Mouse (Mus musculus): ENCODE measurements around the gene Lgals9. TPM values are rescaled to one million over a fixed set of nuclear protein-coding genes. Genes with fewer than 3 reads are reported as not detected.

Gene Lgals9
- 8.8 and 12.9 TPM in 2 replicates for polyA plus RNA-seq (2014; fragmentation: Nextera tagmentation; extraction: Ambion mirVana)

GRCm38 (mm10) chr11:78984483-78985177, at the start of gene Lgals9:
Gene Lgals9, minus strand, starts transcription at chr11:78984946.
- no peak for ATAC-seq (ENCODE audit: low read depth)
- WGBS = 68% methylated on average over 10 of the region's 10 CpGs
- no peak within 1 kb of the TSS for H3K4me2 ChIP-seq (ENCODE audit: low read depth, low read length)
- H3K4me3 ChIP-seq (ENCODE audit: low read depth, low read length) = no peak within 1 kb of the TSS
- H3K4me1 ChIP-seq (ENCODE audit: control insufficient read depth, insufficient read depth, low read length) = no peaks in the 10 kb centered on the region
- no peaks in the 10 kb centered on the region for H3K9me3 ChIP-seq (ENCODE audit: control insufficient read depth, low read length)
- no peak within 1 kb of the TSS for H3K27ac ChIP-seq (ENCODE audit: low read depth, low read length)
- no peaks in the 10 kb centered on the region for H3K27me3 ChIP-seq (ENCODE audit: control insufficient read depth, insufficient read depth, low read length)
- no peak within 1 kb of the TSS; the same call in 1 of the 2 replicates for H3K9ac ChIP-seq (replicated peaks; ENCODE audit: low read depth, low read length)
- H3K36me3 ChIP-seq (ENCODE audit: control insufficient read depth, insufficient read depth, low read length) = no peaks in the 10 kb centered on the region

GRCm38 (mm10) chr11:79033636-79034035, 48.9 kb upstream of the Lgals9 start:
- H3K4me2 ChIP-seq (ENCODE audit: low read depth, low read length) = no peak overlapping the region
- H3K4me3 ChIP-seq (ENCODE audit: low read depth, low read length) = no peak overlapping the region
- H3K4me1 ChIP-seq (ENCODE audit: control insufficient read depth, insufficient read depth, low read length) = 0 out of 2 replicates have a peak, but pooled peaks cover 3% of the 10 kb centered on the region
- 91% methylated on average over 11 of the region's 11 CpGs for WGBS
- H3K9me3 ChIP-seq (ENCODE audit: control insufficient read depth, low read length) = no peaks in the 10 kb centered on the region
- no peaks in the 10 kb centered on the region for H3K27me3 ChIP-seq (ENCODE audit: control insufficient read depth, insufficient read depth, low read length)
- H3K9ac ChIP-seq (replicated peaks; ENCODE audit: low read depth, low read length) = no peak overlapping the region
- no peaks in the 10 kb centered on the region for H3K36me3 ChIP-seq (ENCODE audit: control insufficient read depth, insufficient read depth, low read length)
- ATAC-seq (ENCODE audit: low read depth) = no peak
- H3K27ac ChIP-seq (ENCODE audit: low read depth, low read length) = no peak overlapping the region

- WGBS = 88% methylated on average over 12 of the region's 12 CpGs
- no peaks in the 10 kb centered on the region for H3K9me3 ChIP-seq (ENCODE audit: control insufficient read depth, low read length)
- no peak overlapping the region for H3K4me2 ChIP-seq (ENCODE audit: low read depth, low read length)
- H3K4me1 ChIP-seq (ENCODE audit: control insufficient read depth, insufficient read depth, low read length) = 0 out of 2 replicates have a peak, but pooled peaks cover 3% of the 10 kb centered on the region
- H3K4me3 ChIP-seq (ENCODE audit: low read depth, low read length) = no peak overlapping the region
- no peaks in the 10 kb centered on the region for H3K36me3 ChIP-seq (ENCODE audit: control insufficient read depth, insufficient read depth, low read length)
- no peak for ATAC-seq (ENCODE audit: low read depth)
- no peak overlapping the region for H3K27ac ChIP-seq (ENCODE audit: low read depth, low read length)
- H3K27me3 ChIP-seq (ENCODE audit: control insufficient read depth, insufficient read depth, low read length) = no peaks in the 10 kb centered on the region
- no peak overlapping the region for H3K9ac ChIP-seq (replicated peaks; ENCODE audit: low read depth, low read length)
Observed at GRCm38 (mm10) chr11:79033021-79033420, 48.3 kb upstream of the Lgals9 start.

GRCm38 (mm10) chr11:79031452-79031746, 46.7 kb upstream of the Lgals9 start:
- Histone ChIP-seq H3K27me3 (ENCODE audit: control insufficient read depth, insufficient read depth, low read length) (no peaks in the 10 kb centered on the region), H3K9me3 (ENCODE audit: control insufficient read depth, low read length) (no peaks in the 10 kb centered on the region), H3K4me1 (ENCODE audit: control insufficient read depth, insufficient read depth, low read length) (0 out of 2 replicates have a peak, but pooled peaks cover 3% of the 10 kb centered on the region), H3K9ac (replicated peaks; ENCODE audit: low read depth, low read length) (no peak overlapping the region), H3K36me3 (ENCODE audit: control insufficient read depth, insufficient read depth, low read length) (peaks cover 8% of the 10 kb centered on the region; the same call in 1 of the 2 replicates), H3K4me3 (ENCODE audit: low read depth, low read length) (no peak overlapping the region), H3K27ac (ENCODE audit: low read depth, low read length) (no peak overlapping the region), H3K4me2 (ENCODE audit: low read depth, low read length) (no peak overlapping the region)
- 76% methylated on average over 5 of the region's 5 CpGs for WGBS
- no peak for ATAC-seq (ENCODE audit: low read depth)

GRCm38 (mm10) chr11:79030570-79031451, 46.1 kb upstream of the Lgals9 start:
- Histone ChIP-seq H3K27me3 (ENCODE audit: control insufficient read depth, insufficient read depth, low read length) (no peaks in the 10 kb centered on the region), H3K4me3 (ENCODE audit: low read depth, low read length) (no peak overlapping the region), H3K4me1 (ENCODE audit: control insufficient read depth, insufficient read depth, low read length) (0 out of 2 replicates have a peak, but pooled peaks cover 3% of the 10 kb centered on the region), H3K9ac (replicated peaks; ENCODE audit: low read depth, low read length) (no peak overlapping the region), H3K9me3 (ENCODE audit: control insufficient read depth, low read length) (no peaks in the 10 kb centered on the region), H3K27ac (ENCODE audit: low read depth, low read length) (no peak overlapping the region), H3K4me2 (ENCODE audit: low read depth, low read length) (no peak overlapping the region), H3K36me3 (ENCODE audit: control insufficient read depth, insufficient read depth, low read length) (peaks cover 8% of the 10 kb centered on the region; the same call in 1 of the 2 replicates)
- WGBS = 60% methylated on average over 19 of the region's 19 CpGs
- no peak for ATAC-seq (ENCODE audit: low read depth)

GRCm38 (mm10) chr11:79023751-79024150, 39.0 kb upstream of the Lgals9 start:
- no peaks in the 10 kb centered on the region for H3K4me1 ChIP-seq (ENCODE audit: control insufficient read depth, insufficient read depth, low read length)
- WGBS = 74% methylated on average over 6 of the region's 6 CpGs
- no peak overlapping the region for H3K4me3 ChIP-seq (ENCODE audit: low read depth, low read length)
- no peak overlapping the region for H3K4me2 ChIP-seq (ENCODE audit: low read depth, low read length)
- no peak overlapping the region for H3K27ac ChIP-seq (ENCODE audit: low read depth, low read length)
- H3K9ac ChIP-seq (replicated peaks; ENCODE audit: low read depth, low read length) = no peak overlapping the region
- H3K36me3 ChIP-seq (ENCODE audit: control insufficient read depth, insufficient read depth, low read length) = peaks cover 20% of the 10 kb centered on the region
- H3K9me3 ChIP-seq (ENCODE audit: control insufficient read depth, low read length) = no peaks in the 10 kb centered on the region
- H3K27me3 ChIP-seq (ENCODE audit: control insufficient read depth, insufficient read depth, low read length) = no peaks in the 10 kb centered on the region
- no peak for ATAC-seq (ENCODE audit: low read depth)

- no peaks in the 10 kb centered on the region for H3K9me3 ChIP-seq (ENCODE audit: control insufficient read depth, low read length)
- H3K27ac ChIP-seq (ENCODE audit: low read depth, low read length) = no peak overlapping the region
- no peak overlapping the region for H3K9ac ChIP-seq (replicated peaks; ENCODE audit: low read depth, low read length)
- peaks cover 20% of the 10 kb centered on the region for H3K36me3 ChIP-seq (ENCODE audit: control insufficient read depth, insufficient read depth, low read length)
- H3K4me1 ChIP-seq (ENCODE audit: control insufficient read depth, insufficient read depth, low read length) = no peaks in the 10 kb centered on the region
- H3K4me3 ChIP-seq (ENCODE audit: low read depth, low read length) = no peak overlapping the region
- ATAC-seq (ENCODE audit: low read depth) = no peak
- H3K27me3 ChIP-seq (ENCODE audit: control insufficient read depth, insufficient read depth, low read length) = no peaks in the 10 kb centered on the region
- H3K4me2 ChIP-seq (ENCODE audit: low read depth, low read length) = no peak overlapping the region
- WGBS = 45% methylated on average over 7 of the region's 7 CpGs
Observed at GRCm38 (mm10) chr11:79023342-79023741, 38.6 kb upstream of the Lgals9 start.

- no peak overlapping the region for H3K4me2 ChIP-seq (ENCODE audit: low read depth, low read length)
- WGBS = 83% methylated on average over 4 of the region's 4 CpGs
- H3K9ac ChIP-seq (replicated peaks; ENCODE audit: low read depth, low read length) = no peak overlapping the region
- H3K27ac ChIP-seq (ENCODE audit: low read depth, low read length) = no peak overlapping the region
- no peaks in the 10 kb centered on the region for H3K27me3 ChIP-seq (ENCODE audit: control insufficient read depth, insufficient read depth, low read length)
- H3K4me1 ChIP-seq (ENCODE audit: control insufficient read depth, insufficient read depth, low read length) = no peaks in the 10 kb centered on the region
- H3K9me3 ChIP-seq (ENCODE audit: control insufficient read depth, low read length) = no peaks in the 10 kb centered on the region
- H3K4me3 ChIP-seq (ENCODE audit: low read depth, low read length) = no peak overlapping the region
- ATAC-seq (ENCODE audit: low read depth) = no peak
- H3K36me3 ChIP-seq (ENCODE audit: control insufficient read depth, insufficient read depth, low read length) = peaks cover 20% of the 10 kb centered on the region
Observed at GRCm38 (mm10) chr11:79022836-79023235, 38.1 kb upstream of the Lgals9 start.

- Histone ChIP-seq H3K9me3 (ENCODE audit: control insufficient read depth, low read length) (no peaks in the 10 kb centered on the region), H3K27me3 (ENCODE audit: control insufficient read depth, insufficient read depth, low read length) (no peaks in the 10 kb centered on the region), H3K4me3 (ENCODE audit: low read depth, low read length) (no peak overlapping the region), H3K27ac (ENCODE audit: low read depth, low read length) (no peak overlapping the region), H3K4me2 (ENCODE audit: low read depth, low read length) (no peak overlapping the region), H3K36me3 (ENCODE audit: control insufficient read depth, insufficient read depth, low read length) (peaks cover 16% of the 10 kb centered on the region; the same call in 1 of the 2 replicates), H3K9ac (replicated peaks; ENCODE audit: low read depth, low read length) (no peak overlapping the region), H3K4me1 (ENCODE audit: control insufficient read depth, insufficient read depth, low read length) (no peaks in the 10 kb centered on the region)
- ATAC-seq (ENCODE audit: low read depth) = no peak
- 82% methylated on average over 21 of the region's 21 CpGs for WGBS
Observed at GRCm38 (mm10) chr11:79020535-79021045, 35.8 kb upstream of the Lgals9 start.

All from neural tube, embryonic 14.5 days (tissue).